Mouse (Mus musculus) cerebellum, adult 18-20 months (tissue): ENCODE measurements at regions not wholly inside any gene's neighbourhood (a gene's known extent, or its start where the extent isn't known, plus 50 kb on each side); places are given as distances from the start of the nearest gene placed in this dataset.

Experiments
- DNase-seq, 2 experiments: peaks; one replicate each; pipeline ENCODE4 v3.0.0; 2021

DNA sequence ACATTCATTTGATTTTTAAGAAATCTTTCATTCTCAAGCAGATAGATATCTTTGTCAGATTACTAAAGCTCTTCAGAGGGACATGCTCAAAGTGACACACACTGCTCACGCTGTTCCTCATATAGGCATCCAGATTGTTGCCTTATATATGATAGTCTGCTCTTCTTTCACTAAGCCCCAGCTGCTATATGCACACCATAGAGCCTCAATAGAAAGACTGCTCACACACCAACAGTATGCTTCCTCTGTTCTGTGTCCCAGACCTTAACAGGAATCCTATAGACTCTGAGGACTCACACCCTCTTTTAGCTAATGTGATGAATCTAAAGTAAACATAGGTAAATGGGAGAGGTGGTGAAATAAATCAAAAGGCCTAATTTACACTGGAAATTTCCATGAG lies 561.8 kb downstream of the Smarca1 start:
- DNase-seq: no peak

DNA sequence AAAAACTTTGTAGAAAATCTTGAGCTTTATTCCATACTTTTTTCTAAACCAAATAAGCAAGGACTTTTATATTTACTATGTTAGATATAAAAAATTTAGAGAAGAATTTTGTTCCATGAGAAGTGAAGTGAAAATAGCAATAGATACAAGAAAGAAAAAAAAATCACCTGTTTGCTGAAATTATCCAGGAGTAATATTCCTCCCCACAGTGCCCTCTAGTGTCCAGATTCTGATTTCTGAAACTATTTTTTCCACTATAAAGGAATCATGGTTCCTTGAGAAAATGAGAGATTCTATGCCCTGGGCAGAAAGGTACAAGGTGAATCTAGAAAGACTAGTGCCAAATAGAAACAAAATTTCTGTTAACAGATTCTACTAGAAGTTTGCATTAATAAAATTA lies 564.0 kb downstream of the Smarca1 start:
- peak in 1 of 2 experiments; percentile 2 for DNase-seq

DNA sequence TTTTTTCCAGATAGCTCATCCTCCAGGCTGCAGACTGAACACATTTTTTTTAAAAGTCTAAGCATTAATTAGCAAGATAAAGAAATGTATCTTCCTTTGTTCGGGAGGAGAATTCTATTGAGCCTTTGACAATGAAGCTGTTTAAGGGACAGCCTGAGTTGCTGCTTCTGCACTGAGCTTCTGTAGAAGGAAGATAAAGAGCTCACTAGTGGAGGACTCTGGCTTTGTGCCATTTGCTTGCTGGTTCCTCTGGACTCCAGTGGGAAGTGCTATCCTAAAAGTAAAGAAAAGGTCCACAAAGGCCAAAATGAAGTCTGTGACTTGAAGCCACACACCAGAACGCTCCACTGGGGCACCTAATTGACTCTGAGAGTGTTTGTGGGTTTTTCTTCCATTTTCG lies 577.0 kb downstream of the Smarca1 start:
- no peak for DNase-seq

DNA sequence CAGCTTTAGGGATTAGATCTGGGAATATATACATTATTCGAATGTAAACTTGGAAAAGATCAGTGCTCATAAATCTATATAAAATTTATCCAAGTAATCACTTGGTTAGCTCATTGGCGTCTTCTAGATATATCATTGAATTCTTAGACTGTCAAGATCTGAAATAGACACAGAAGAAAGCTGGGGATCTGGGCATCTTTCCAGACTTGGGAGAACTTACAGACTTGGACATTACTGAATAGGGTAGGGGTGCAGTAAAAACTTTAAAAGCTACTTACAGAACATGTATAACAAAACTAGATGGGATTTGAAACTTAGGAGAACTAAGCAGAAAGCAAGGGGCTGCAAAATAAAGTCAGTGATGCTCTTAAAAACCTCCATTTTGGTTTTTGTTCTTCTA lies 585.6 kb downstream of the Smarca1 start:
- no peak for DNase-seq

DNA sequence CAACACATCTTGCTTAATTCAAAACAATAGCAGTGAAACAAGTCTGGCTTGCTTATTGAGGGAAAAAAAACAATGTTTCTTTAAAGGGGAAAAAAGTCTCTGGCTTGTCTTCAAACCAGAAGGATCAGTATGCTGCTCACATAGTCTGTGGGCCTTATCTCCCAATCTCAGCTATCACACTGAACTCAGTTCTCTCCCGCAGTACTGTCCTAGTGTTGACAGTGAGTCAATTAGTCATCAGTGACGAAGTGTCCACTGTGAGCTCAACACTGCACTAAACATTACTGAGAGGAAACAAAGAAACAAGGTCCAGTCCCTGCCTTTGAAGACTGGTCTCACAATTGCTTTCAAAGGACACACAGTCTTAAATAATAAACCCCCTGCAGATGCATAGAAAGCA lies 589.2 kb downstream of the Smarca1 start:
- no peak for DNase-seq

DNA sequence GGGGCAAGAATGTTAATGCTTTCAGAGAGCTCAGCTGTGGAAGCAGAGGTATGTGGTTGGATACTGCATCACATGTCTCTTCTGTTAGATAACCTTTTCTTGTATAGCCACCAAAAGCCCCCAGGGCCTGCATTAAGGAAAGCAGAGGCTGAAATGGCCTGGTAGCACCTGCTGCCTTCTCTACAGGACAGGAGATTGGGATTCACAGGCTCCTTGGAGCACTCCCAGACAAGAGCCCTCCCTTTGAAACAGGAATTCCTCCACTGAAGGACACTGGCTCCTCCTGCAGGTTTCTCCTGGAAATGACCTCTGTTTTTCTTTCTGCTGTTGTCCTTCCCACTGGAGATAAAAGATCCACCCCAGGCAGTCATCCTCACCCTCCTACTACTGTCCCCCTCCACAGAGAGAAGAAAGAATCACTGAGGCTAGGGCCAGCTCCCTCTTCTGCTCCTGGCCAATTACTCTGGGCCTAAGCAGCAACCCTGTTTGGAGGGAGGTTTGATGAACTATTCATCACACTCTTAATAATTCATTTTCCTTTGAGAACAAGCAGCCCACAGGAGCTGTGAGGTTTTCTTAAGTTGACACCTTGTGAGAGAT lies 600.1 kb downstream of the Smarca1 start:
- DNase-seq: peak in 1 of 2 experiments; percentile 6
